Mouse (Mus musculus) bone marrow, adult 2 months (tissue): ENCODE results near the gene Xrcc4. TPM values are rescaled to one million over a fixed set of nuclear protein-coding genes. Genes with fewer than 3 reads are reported as not detected.
"Not testable (repeated sequence)": the region's sequence is repeated elsewhere in the genome, so short reads cannot be mapped to it uniquely, and the experiment has no call there.

Experiments
- H3K27ac ChIP-seq: fragments of 200-500 bp; 2 replicates; pipeline ENCODE4 v1.5.1; 2012; ENCODE audit warnings: low read depth, mild to moderate bottlenecking, control low read depth, inconsistent platforms, low read length; ENCODE audit not compliant: control insufficient read depth, poor library complexity, insufficient read depth
- H3K4me1 ChIP-seq: fragments of 200-500 bp; 2 replicates; pipeline ENCODE4 v1.6.1; 2011; ENCODE audit warnings: low read length; ENCODE audit not compliant: control insufficient read depth, insufficient read depth
- H3K4me3 ChIP-seq: fragments of 200-500 bp; replicated peaks from 2 replicates; pipeline ENCODE3; 2011; ENCODE audit warnings: mild to moderate bottlenecking, low read depth, low read length, control low read depth; ENCODE audit not compliant: control insufficient read depth
- CTCF ChIP-seq: fragments of 200-500 bp; IDR thresholded peaks from 2 replicates; pipeline ENCODE4 v1.5.1; 2011; ENCODE audit warnings: low read length, control low read depth; ENCODE audit not compliant: control insufficient read depth, insufficient read depth
- POLR2A ChIP-seq: fragments of 200-500 bp; IDR thresholded peaks from 2 replicates; pipeline ENCODE4 v1.6.1; 2011; ENCODE audit warnings: low read depth, mild to moderate bottlenecking, control low read depth, low read length, borderline replicate concordance; ENCODE audit not compliant: control insufficient read depth
- WGBS: fragments of 180-500 bp; shearing (Covaris S2); methylation state at CpG from one replicate; pipeline ENCODE4 v1.1.7; 2018; 5-methylcytosine and 5-hydroxymethylcytosine counted together
- polyA plus RNA-seq: library from polyadenylated mRNA; stranded (reverse); fragments of >200 nt; gene quantifications from 2 replicates; pipeline ENCODE4 v1.2.4, GENCODE M21; 2011; ENCODE audit warnings: low replicate concordance; ENCODE audit not compliant: missing spikeins, insufficient read depth, insufficient read length

Gene Xrcc4
- polyA plus RNA-seq, 1 experiment = 4.5 TPM

GRCm38 (mm10) chr13:89780276-89780675 lies 309.1 kb downstream of the Xrcc4 start:
- WGBS = 62% methylated on average over 3 of the region's 3 CpGs
- TF ChIP-seq CTCF (no peak), POLR2A (no peak)
- Histone ChIP-seq H3K4me1 (no peaks in the 10 kb centered on the region; the same call in 1 of the 2 replicates), H3K27ac (no peak overlapping the region), H3K4me3 (no peak overlapping the region)

- H3K4me1 ChIP-seq = no peaks in the 10 kb centered on the region; the same call in 1 of the 2 replicates
- no peak overlapping the region for H3K27ac ChIP-seq
- TF ChIP-seq POLR2A (no peak), CTCF (no peak)
- H3K4me3 ChIP-seq = no peak overlapping the region
- 53% methylated on average over 7 of the region's 7 CpGs for WGBS
Observed at GRCm38 (mm10) chr13:89779208-89779911, 310.0 kb downstream of the Xrcc4 start.

- Histone ChIP-seq H3K4me1 (no peaks in the 10 kb centered on the region; the same call in 1 of the 2 replicates), H3K27ac (no peak overlapping the region), H3K4me3 (no peak overlapping the region)
- TF ChIP-seq CTCF (no peak), POLR2A (no peak)
- 57% methylated on average over 1 of the region's 1 CpGs for WGBS
Observed at GRCm38 (mm10) chr13:89777764-89778163, 311.6 kb downstream of the Xrcc4 start.

GRCm38 (mm10) chr13:89777146-89777545 lies 312.3 kb downstream of the Xrcc4 start:
- H3K27ac ChIP-seq = no peak overlapping the region
- no peaks in the 10 kb centered on the region; the same call in 1 of the 2 replicates for H3K4me1 ChIP-seq
- H3K4me3 ChIP-seq = no peak overlapping the region
- TF ChIP-seq POLR2A (no peak), CTCF (no peak)
- 82% methylated on average over 1 of the region's 1 CpGs for WGBS

GRCm38 (mm10) chr13:89766551-89766950 lies 322.9 kb downstream of the Xrcc4 start:
- 35% methylated on average over 1 of the region's 1 CpGs for WGBS
- TF ChIP-seq POLR2A (no peak), CTCF (no peak)
- H3K4me3 ChIP-seq = no peak overlapping the region
- H3K4me1 ChIP-seq = no peaks in the 10 kb centered on the region
- H3K27ac ChIP-seq = no peak overlapping the region

GRCm38 (mm10) chr13:89765966-89766365 lies 323.4 kb downstream of the Xrcc4 start:
- TF ChIP-seq CTCF (no peak), POLR2A (no peak)
- no peaks in the 10 kb centered on the region for H3K4me1 ChIP-seq
- no peak overlapping the region for H3K4me3 ChIP-seq
- H3K27ac ChIP-seq = no peak overlapping the region
- WGBS = 42% methylated on average over 3 of the region's 3 CpGs

- TF ChIP-seq CTCF = no peak
- TF ChIP-seq POLR2A = no peak
- H3K4me3 ChIP-seq = no peak overlapping the region
- no peaks in the 10 kb centered on the region for H3K4me1 ChIP-seq
- H3K27ac ChIP-seq = no peak overlapping the region
- WGBS = 62% methylated on average over 3 of the region's 3 CpGs
Observed at GRCm38 (mm10) chr13:89762339-89762738, 327.1 kb downstream of the Xrcc4 start.

- TF ChIP-seq CTCF = no peak
- no peak for TF ChIP-seq POLR2A
- Histone ChIP-seq H3K27ac (no peak overlapping the region), H3K4me1 (no peaks in the 10 kb centered on the region), H3K4me3 (no peak overlapping the region)
Observed at GRCm38 (mm10) chr13:89756347-89756746, 333.1 kb downstream of the Xrcc4 start.

GRCm38 (mm10) chr13:89750562-89750961 lies 338.8 kb downstream of the Xrcc4 start:
- 27% methylated on average over 3 of the region's 3 CpGs for WGBS
- H3K4me3 ChIP-seq, H3K27ac ChIP-seq, H3K4me1 ChIP-seq: not testable (repeated sequence)
